Mouse (Mus musculus): ENCODE data around the gene Golm1.

The Golm1 gene

GRCm38 (mm10) chr13:59646674-59647244 lies 28.9 kb downstream of the Golm1 start:
- no peak for DNase-seq (ENCODE audit: low read depth, low spot score)
- Histone ChIP-seq H3K27me3 (ENCODE audit: control insufficient read depth, insufficient read depth, low read length, poor library complexity, severe bottlenecking) (no peaks in the 10 kb centered on the region), H3K36me3 (ENCODE audit: control insufficient read depth, insufficient read depth, low read length, poor library complexity, severe bottlenecking) (peaks cover 4% of the 10 kb centered on the region; the same call in 1 of the 2 replicates)

DNA sequence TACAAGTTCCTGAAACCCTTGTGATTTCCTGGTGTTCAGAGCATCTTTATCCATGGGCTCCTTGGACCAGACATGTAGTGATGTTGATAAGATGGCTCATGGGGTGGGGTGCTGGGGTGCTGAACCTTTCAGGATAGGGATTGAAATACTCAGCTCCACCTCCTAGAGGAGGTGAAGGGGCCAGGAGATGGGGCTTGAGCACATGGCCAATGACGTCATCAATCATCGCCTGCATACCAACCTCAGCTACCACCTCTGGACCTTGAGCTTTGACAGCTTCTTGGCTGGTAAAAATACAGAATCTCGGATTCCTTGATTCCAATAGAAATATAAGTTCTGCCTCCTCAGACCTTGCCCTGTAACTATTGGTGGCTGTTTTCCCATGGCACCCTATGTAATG lies 30.1 kb downstream of the Golm1 start:
- Histone ChIP-seq H3K27me3 (ENCODE audit: control insufficient read depth, insufficient read depth, low read length, poor library complexity, severe bottlenecking) (no peaks in the 10 kb centered on the region), H3K36me3 (ENCODE audit: control insufficient read depth, insufficient read depth, low read length, poor library complexity, severe bottlenecking) (peaks cover 4% of the 10 kb centered on the region; the same call in 1 of the 2 replicates)
- no peak for DNase-seq (ENCODE audit: low read depth, low spot score)

DNA sequence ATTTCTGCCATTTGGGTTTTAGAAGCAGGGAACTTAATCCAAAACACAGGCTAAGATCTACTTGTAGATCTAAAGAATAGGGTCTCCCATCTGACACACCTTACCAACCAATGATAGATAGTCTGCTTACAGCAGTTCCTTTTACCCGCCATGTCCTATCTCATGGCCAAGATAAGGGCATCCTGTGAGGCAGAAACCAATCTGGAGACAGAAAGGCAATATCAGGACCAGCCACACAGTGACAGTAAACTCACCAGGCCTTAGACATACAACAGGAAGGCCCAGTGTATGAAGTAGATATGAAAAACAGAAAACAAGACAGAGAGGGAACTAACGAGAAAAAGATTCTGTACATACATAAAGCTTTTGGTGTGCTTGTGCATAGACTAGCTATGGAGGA lies 32.8 kb downstream of the Golm1 start:
- Histone ChIP-seq H3K27me3 (ENCODE audit: control insufficient read depth, insufficient read depth, low read length, poor library complexity, severe bottlenecking) (no peaks in the 10 kb centered on the region), H3K36me3 (ENCODE audit: control insufficient read depth, insufficient read depth, low read length, poor library complexity, severe bottlenecking) (peaks cover 4% of the 10 kb centered on the region; the same call in 1 of the 2 replicates)
- no peak for DNase-seq (ENCODE audit: low read depth, low spot score)

- Histone ChIP-seq H3K27me3 (ENCODE audit: control insufficient read depth, insufficient read depth, low read length, poor library complexity, severe bottlenecking) (no peaks in the 10 kb centered on the region), H3K36me3 (ENCODE audit: control insufficient read depth, insufficient read depth, low read length, poor library complexity, severe bottlenecking) (peaks cover 3% of the 10 kb centered on the region; the same call in 1 of the 2 replicates)
- DNase-seq (ENCODE audit: low read depth, low spot score) = no peak
These were observed 35.5 kb downstream of the Golm1 start for GRCm38 (mm10) chr13:59640178-59640440.

DNA sequence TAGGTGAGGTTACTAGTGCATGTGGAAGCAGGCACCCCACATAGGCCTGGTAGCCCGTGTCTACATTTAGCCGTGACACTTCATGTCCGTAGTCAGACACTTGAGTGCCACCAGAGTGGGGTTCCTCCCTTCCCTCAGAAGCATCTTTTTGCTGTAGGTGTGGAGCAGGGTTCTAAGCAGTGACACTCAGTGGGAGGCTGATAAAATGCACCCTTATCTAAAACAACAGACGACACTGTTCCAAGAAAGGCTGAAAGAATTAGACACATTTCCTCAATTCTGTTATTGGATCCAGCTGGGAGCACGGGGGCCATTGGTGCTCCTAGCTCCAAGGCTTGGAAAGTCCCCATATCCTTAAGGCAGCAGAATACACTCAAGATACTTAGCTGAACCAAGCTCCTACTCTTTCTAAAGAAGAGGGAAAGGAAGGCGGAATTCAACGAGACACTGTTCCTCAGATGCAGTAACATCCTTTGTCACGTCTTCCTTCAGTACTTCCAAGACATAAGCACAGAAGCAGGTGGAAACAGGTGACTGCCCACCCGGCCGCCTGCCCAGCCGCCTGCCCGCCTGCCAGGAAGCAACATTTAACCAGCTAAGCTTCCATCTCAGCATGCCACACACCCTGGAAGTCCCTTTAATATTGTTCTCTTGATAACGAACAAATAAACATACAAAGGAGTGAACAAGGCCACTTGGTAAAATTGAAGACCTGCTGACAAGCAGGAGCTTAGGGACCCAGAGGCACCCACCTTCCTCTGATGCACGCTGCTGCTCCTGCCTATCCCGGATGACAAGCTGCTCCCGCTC lies 36.0 kb downstream of the Golm1 start:
- Histone ChIP-seq H3K36me3 (ENCODE audit: control insufficient read depth, insufficient read depth, low read length, poor library complexity, severe bottlenecking) (peaks cover 2% of the 10 kb centered on the region; the same call in 1 of the 2 replicates), H3K27me3 (ENCODE audit: control insufficient read depth, insufficient read depth, low read length, poor library complexity, severe bottlenecking) (no peaks in the 10 kb centered on the region)
- no peak for DNase-seq (ENCODE audit: low read depth, low spot score)

DNA sequence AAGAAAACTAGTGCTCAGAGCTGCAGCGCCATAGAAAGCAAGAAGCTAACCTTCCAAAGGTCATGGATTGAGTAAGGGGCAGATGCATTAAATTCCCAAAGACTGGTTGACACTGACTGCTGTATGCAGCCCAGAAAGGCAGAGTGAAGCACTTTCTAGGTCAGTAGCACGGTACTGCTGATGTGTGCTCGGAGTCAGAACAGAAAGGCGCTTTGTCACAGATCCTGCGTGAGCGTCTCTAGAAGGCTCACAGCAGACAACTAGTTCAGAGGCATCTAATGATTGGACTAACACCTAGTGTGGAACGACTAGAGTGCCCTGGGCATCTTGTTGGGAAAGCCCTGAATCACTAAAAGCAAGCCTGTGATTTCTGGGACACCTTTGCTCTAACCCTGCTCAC lies 37.8 kb downstream of the Golm1 start:
- no peak for DNase-seq (ENCODE audit: low read depth, low spot score)
- Histone ChIP-seq H3K27me3 (ENCODE audit: control insufficient read depth, insufficient read depth, low read length, poor library complexity, severe bottlenecking) (no peaks in the 10 kb centered on the region), H3K36me3 (ENCODE audit: control insufficient read depth, insufficient read depth, low read length, poor library complexity, severe bottlenecking) (peaks cover 2% of the 10 kb centered on the region; the same call in 1 of the 2 replicates)

DNA sequence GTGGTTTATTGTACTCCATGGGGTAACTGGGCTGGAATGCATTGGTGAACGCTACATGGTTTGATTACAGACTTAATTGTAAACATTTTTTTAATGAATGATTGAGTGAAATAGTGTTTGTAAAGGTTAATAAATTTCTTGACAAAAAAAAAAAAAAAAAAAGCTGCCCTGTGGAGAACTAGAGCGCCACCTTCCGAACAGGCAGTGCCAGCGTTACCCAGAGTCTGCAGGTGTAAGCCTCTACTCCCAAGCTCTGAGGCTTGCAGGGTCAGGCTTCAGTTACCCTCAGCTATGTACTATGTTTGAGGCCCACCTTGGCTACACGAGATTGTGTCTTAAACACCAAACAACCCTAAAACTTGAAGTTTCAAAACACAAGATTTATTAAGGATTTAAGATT lies 41.0 kb downstream of the Golm1 start:
- H3K27me3 ChIP-seq (ENCODE audit: control insufficient read depth, insufficient read depth, low read length, poor library complexity, severe bottlenecking) = no peaks in the 10 kb centered on the region
- DNase-seq (ENCODE audit: low read depth, low spot score) = peak; percentile 27
- peaks cover 5% of the 10 kb centered on the region for H3K36me3 ChIP-seq (ENCODE audit: control insufficient read depth, insufficient read depth, low read length, poor library complexity, severe bottlenecking)

- Histone ChIP-seq H3K36me3 (ENCODE audit: control insufficient read depth, insufficient read depth, low read length, poor library complexity, severe bottlenecking) (peaks cover 16% of the 10 kb centered on the region), H3K27me3 (ENCODE audit: control insufficient read depth, insufficient read depth, low read length, poor library complexity, severe bottlenecking) (no peaks in the 10 kb centered on the region)
- DNase-seq (ENCODE audit: low read depth, low spot score) = no peak
These were observed 48.9 kb downstream of the Golm1 start for GRCm38 (mm10) chr13:59626739-59627138.

DNA sequence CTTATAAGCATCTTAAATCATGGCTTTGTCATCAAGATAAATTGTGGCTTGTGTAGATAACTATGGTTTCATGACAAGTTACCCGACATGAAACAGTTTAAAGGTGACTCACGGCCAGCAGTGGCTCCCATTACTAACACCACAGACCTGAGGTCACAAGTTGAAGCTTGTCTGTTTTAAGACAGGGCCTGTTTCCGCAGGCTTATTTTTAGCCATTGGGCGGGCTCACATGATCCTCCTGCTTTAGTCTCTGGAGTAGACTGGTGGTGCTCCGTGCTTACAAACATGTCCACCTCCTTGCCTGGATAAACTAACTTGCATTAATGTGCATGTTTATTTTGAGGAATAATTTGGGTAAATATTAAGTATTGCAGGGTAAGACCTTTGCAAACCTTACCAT lies 50.7 kb downstream of the Golm1 start:
- H3K27me3 ChIP-seq (ENCODE audit: control insufficient read depth, insufficient read depth, low read length, poor library complexity, severe bottlenecking) = no peaks in the 10 kb centered on the region
- H3K36me3 ChIP-seq (ENCODE audit: control insufficient read depth, insufficient read depth, low read length, poor library complexity, severe bottlenecking) = peaks cover 13% of the 10 kb centered on the region
- DNase-seq (ENCODE audit: low read depth, low spot score) = no peak

DNA sequence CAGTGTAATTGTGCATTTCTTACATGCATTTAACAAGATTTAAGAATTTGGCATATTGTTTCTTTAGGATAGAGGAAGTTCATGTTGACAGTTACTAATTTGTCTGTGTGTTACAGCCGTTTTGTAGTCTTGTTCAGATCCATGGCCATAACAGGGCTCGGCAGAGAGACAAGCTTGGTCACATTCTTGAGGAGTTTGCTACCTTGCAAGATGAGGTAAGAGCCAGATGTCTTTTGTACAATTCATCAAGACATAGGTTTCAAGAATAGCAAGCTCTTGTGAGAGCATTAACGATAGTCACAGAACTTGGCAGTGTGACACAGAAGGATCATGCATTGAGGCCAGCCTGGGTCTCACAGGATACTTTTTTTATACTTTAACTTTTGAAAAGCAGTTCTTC lies 51.2 kb downstream of the Golm1 start:
- Histone ChIP-seq H3K27me3 (ENCODE audit: control insufficient read depth, insufficient read depth, low read length, poor library complexity, severe bottlenecking) (no peaks in the 10 kb centered on the region), H3K36me3 (ENCODE audit: control insufficient read depth, insufficient read depth, low read length, poor library complexity, severe bottlenecking) (peaks cover 13% of the 10 kb centered on the region)
- no peak for DNase-seq (ENCODE audit: low read depth, low spot score)

GRCm38 (mm10) chr13:59621643-59622489 lies 53.7 kb downstream of the Golm1 start:
- H3K36me3 ChIP-seq (ENCODE audit: control insufficient read depth, insufficient read depth, low read length, poor library complexity, severe bottlenecking) = peaks cover 7% of the 10 kb centered on the region; the same call in 1 of the 2 replicates
- H3K27me3 ChIP-seq (ENCODE audit: control insufficient read depth, insufficient read depth, low read length, poor library complexity, severe bottlenecking) = no peaks in the 10 kb centered on the region
- no peak for DNase-seq (ENCODE audit: low read depth, low spot score)

DNA sequence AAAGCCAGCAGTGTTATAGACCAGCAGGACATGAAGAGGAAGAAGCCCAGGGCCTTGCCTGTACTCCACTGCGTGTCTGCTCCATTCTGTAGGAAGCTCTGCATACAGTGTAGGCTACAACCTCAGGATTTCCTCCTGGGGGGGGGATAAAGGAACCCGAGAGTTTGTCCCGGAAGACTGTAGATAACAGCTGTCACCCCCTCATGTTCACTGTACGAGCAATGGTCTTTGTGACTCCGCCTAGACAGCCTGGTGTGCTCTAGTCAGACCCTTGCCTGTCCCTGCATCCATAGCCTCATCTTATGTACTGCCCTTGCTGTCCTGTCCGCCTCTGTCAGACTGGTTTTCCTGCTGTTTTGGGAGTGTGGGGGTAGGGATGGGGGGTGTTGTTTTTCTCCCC lies 57.1 kb downstream of the Golm1 start:
- no peaks in the 10 kb centered on the region for H3K36me3 ChIP-seq (ENCODE audit: control insufficient read depth, insufficient read depth, low read length, poor library complexity, severe bottlenecking)
- DNase-seq (ENCODE audit: low read depth, low spot score) = no peak
- no peaks in the 10 kb centered on the region for H3K27me3 ChIP-seq (ENCODE audit: control insufficient read depth, insufficient read depth, low read length, poor library complexity, severe bottlenecking)

DNA sequence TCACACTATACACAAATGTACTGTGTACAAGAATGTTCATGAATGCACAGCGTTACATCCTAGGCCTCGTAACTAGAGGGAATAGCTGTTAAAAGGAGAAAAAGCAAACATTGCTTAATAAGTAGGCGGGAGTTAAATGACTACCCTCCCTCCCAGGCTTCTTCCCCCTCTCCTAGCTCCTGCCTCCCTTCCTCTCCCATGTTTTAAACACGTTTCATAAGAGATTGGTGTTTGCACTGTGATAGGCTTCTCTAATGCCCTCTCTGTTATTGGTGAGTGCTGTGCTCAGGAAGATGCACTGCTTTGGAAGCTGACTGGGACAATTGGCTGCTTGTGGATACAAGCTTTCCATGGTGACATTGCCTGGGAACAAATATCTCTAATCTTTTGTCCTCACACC lies 60.1 kb downstream of the Golm1 start:
- no peak for DNase-seq (ENCODE audit: low read depth, low spot score)
- no peaks in the 10 kb centered on the region for H3K27me3 ChIP-seq (ENCODE audit: control insufficient read depth, insufficient read depth, low read length, poor library complexity, severe bottlenecking)
- H3K36me3 ChIP-seq (ENCODE audit: control insufficient read depth, insufficient read depth, low read length, poor library complexity, severe bottlenecking) = no peaks in the 10 kb centered on the region; the same call in 1 of the 2 replicates

GRCm38 (mm10) chr13:59615152-59615551 lies 60.5 kb downstream of the Golm1 start:
- Histone ChIP-seq H3K36me3 (ENCODE audit: control insufficient read depth, insufficient read depth, low read length, poor library complexity, severe bottlenecking) (no peaks in the 10 kb centered on the region; the same call in 1 of the 2 replicates), H3K27me3 (ENCODE audit: control insufficient read depth, insufficient read depth, low read length, poor library complexity, severe bottlenecking) (no peaks in the 10 kb centered on the region)
- DNase-seq (ENCODE audit: low read depth, low spot score) = no peak

DNA sequence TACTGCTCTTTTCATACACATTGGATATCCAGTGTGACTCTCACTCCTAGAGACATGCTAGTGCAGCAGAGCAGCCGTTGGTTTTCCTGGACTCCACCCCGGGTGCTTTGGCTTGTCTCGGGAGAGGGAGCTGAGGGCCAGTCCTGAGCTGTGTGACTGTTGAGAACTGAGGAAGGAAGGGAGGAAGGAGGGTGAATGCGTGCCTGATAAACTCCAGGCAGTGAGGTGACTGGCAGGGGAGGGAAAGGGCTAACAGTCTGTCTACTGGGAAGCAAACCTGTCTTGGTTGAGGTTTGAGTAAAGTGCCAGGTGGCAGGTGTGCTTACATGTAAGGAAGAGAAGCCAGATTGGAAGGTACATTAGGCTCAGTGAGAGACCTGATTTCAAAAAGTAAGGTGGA lies 61.7 kb downstream of the Golm1 start:
- H3K27me3 ChIP-seq (ENCODE audit: control insufficient read depth, insufficient read depth, low read length, poor library complexity, severe bottlenecking) = no peaks in the 10 kb centered on the region
- peaks cover 3% of the 10 kb centered on the region for H3K36me3 ChIP-seq (ENCODE audit: control insufficient read depth, insufficient read depth, low read length, poor library complexity, severe bottlenecking)
- no peak for DNase-seq (ENCODE audit: low read depth, low spot score)

All from splenic B cell, adult 2 months (primary cell).